Mouse (Mus musculus) heart, embryonic 16.5 days (tissue): ENCODE measurements at regions not wholly inside any gene's neighbourhood (a gene's known extent, or its start where the extent isn't known, plus 50 kb on each side); places are given as distances from the start of the nearest gene placed in this dataset.

Experiments used
- ATAC-seq: fragments of 200-750 bp; cut with Nextera tagmentation; replicated peaks from 2 replicates; pipeline ENCODE4 v1.8.0; 2017; ENCODE audit warnings: moderate number of reproducible peaks; ENCODE audit not compliant: insufficient read depth, low FRiP score; ENCODE audit errors: extremely low read depth
- H3K27ac ChIP-seq: fragments of 300-500 bp; sonication (generic); 2 replicates; pipeline ENCODE4 v1.5.1; 2014; ENCODE audit warnings: mild to moderate bottlenecking, low read length, control low read depth, moderate library complexity
- H3K27me3 ChIP-seq: fragments of 300-500 bp; sonication (generic); 2 replicates; pipeline ENCODE4 v1.6.1; 2014; ENCODE audit warnings: low read length, mixed read lengths; ENCODE audit not compliant: control insufficient read depth, insufficient read depth
- H3K36me3 ChIP-seq: fragments of 300-500 bp; sonication (generic); 2 replicates; pipeline ENCODE4 v1.6.1; 2014; ENCODE audit not compliant: control insufficient read depth, insufficient read depth
- H3K4me1 ChIP-seq: fragments of 300-500 bp; sonication (generic); 2 replicates; pipeline ENCODE4 v1.6.1; 2014; ENCODE audit warnings: low read length, mixed read lengths; ENCODE audit not compliant: control insufficient read depth, insufficient read depth
- H3K4me2 ChIP-seq: fragments of 300-500 bp; sonication (generic); 2 replicates; pipeline ENCODE4 v1.6.1; 2014; ENCODE audit warnings: low read depth, mild to moderate bottlenecking, control low read depth, low read length
- H3K4me3 ChIP-seq: fragments of 300-500 bp; sonication (generic); 2 replicates; pipeline ENCODE4 v1.5.1; 2014; ENCODE audit warnings: mild to moderate bottlenecking, control low read depth, low read length
- H3K9ac ChIP-seq: fragments of 300-500 bp; sonication (generic); 2 replicates; pipeline ENCODE4 v1.6.1; 2014; ENCODE audit warnings: low read length, control low read depth
- H3K9me3 ChIP-seq: fragments of 300-500 bp; sonication (generic); replicated peaks from 2 replicates; pipeline ENCODE4 v1.6.1; 2016; ENCODE audit warnings: low read length; ENCODE audit not compliant: control insufficient read depth
- WGBS: fragments of 180-500 bp; shearing (Covaris S2); extraction: QIAGEN DNeasy Blood & Tissue Kit; methylation state at CpG from one replicate; pipeline ENCODE4 v1.1.7; 2014; 5-methylcytosine and 5-hydroxymethylcytosine counted together

DNA sequence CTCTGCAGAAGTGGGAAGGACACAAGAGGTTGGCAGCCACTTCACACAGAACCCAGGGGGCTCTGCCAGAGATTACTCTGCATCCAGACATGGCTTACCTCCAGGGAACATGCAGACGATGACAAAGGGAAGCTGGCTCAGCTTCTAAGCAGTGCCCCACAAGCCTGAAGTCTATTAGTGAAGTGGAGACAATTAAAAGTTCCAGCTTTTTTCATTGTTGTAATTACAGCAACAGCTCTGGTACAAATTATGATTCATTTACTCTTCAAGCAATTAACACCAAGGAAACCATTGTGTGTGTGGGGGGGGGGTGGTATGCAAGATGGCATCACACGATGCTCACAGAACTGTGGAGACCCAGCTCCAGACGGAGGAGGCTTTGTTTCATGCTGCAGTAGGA lies 66.3 kb upstream of the Ado start:
- Histone ChIP-seq H3K4me2 (no peak overlapping the region), H3K9me3 (no peaks in the 10 kb centered on the region), H3K4me3 (no peak overlapping the region), H3K36me3 (no peaks in the 10 kb centered on the region), H3K4me1 (no peaks in the 10 kb centered on the region), H3K27ac (no peak overlapping the region), H3K27me3 (no peaks in the 10 kb centered on the region), H3K9ac (no peak overlapping the region)
- WGBS = 56% methylated on average over 3 of the region's 3 CpGs
- no peak for ATAC-seq

DNA sequence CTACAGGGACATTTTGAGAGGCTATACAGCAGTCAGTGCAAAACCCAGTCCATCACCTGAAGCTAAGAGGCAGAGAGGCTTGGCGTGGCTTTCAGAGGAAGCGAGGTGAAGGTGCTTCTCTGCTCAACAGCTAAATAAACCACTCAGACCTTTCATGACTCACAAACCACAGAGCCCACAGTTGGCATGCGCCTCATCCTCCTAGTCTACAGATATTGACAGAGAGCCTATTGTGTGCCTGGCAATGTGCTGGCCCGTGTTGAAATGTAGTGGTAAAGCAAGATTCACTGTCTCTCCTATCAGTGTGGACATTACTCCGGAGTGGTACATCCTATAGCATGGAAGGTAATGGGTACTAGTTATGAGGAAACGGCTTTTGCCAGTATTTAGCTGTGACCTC lies 61.9 kb upstream of the Ado start:
- WGBS = 65% methylated on average over 6 of the region's 6 CpGs
- Histone ChIP-seq H3K27me3 (no peaks in the 10 kb centered on the region), H3K36me3 (no peaks in the 10 kb centered on the region), H3K9ac (no peak overlapping the region), H3K27ac (no peak overlapping the region), H3K4me2 (no peak overlapping the region), H3K4me1 (no peaks in the 10 kb centered on the region), H3K9me3 (no peaks in the 10 kb centered on the region), H3K4me3 (no peak overlapping the region)
- ATAC-seq = no peak

DNA sequence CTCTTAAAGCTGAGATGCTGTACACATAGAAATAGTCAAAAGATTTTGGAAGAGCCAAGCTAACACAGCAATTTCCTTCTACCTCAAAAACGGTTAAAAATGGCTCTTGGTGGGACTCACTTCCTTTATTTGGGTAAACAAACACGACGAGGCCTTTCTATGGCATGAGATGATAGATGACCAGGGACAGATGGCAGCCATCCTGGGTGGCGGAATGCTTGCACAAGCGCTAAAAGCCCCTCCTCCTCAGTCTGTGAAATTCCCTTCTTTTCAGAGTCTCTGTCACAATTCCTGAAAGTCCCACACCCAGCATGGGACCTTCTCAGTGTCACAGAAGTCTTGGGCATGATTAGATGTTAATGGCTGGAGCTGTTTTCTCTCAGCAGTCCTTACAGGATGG lies 59.3 kb upstream of the Ado start:
- Histone ChIP-seq H3K4me2 (no peak overlapping the region), H3K27ac (no peak overlapping the region), H3K4me1 (peaks cover 4% of the 10 kb centered on the region; the same call in 1 of the 2 replicates), H3K36me3 (no peaks in the 10 kb centered on the region), H3K9ac (no peak overlapping the region), H3K4me3 (no peak overlapping the region), H3K9me3 (no peaks in the 10 kb centered on the region), H3K27me3 (no peaks in the 10 kb centered on the region)
- no peak for ATAC-seq
- WGBS = 41% methylated on average over 5 of the region's 5 CpGs

DNA sequence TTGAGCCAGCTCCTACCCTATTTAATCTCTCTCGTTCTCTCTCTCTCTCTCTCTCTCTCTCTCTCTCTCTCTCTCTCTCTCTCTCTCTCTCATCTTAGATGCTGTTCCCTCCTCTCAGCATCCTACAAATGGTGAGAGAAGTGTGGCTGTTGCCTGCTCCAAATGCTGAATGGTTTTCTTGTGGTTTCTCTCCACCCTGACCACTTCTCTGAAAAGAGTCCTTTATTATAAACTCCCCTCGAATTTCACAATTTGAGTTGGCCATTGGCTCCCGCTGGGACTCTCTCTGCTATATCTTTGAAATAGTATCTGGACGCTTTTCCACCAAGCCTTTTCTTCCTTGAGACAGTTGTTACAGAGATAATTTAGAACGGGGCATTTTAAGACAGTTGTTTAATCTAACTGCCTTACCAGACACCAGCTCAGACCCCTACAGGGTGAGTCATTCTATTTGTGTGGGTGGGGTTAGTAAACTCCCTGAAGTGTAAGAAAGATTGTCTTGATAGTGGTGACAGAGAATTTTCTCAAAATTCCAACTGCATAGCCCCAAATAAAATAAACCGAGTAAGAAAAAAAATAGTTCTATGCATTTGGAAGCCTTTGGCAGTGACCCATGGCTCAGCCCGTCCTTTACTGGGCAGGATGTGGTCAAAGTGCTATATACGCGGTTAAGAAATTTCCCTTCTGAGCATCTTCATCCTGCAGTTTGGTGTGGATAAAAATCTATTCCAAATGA lies 58.7 kb upstream of the Ado start:
- Histone ChIP-seq H3K36me3 (no peaks in the 10 kb centered on the region), H3K9me3 (no peaks in the 10 kb centered on the region), H3K9ac (no peak overlapping the region), H3K4me1 (peaks cover 6% of the 10 kb centered on the region; the same call in 1 of the 2 replicates), H3K4me3 (no peak overlapping the region), H3K27ac (no peak overlapping the region), H3K27me3 (no peaks in the 10 kb centered on the region), H3K4me2 (no peak overlapping the region)
- ATAC-seq = no peak
- WGBS = 47% methylated on average over 9 of the region's 9 CpGs

DNA sequence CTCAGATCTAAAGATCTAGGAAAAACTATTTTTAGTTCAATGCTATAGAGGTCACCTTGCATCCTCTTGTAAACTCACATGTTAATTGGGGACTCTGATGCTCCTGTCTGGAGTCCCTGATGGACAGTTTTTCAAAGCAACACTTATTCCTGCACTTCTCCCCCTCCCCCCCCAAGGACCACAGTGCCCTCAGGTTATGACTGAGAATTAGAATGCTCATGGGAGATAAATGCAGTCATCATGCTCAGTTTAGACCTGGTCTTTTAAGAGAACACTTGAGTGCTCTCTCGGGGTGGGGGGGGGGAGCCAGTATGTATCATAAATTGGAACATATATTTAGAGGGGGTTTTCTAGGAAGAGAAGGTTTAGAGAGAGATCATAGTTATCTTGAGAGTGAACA lies 58.0 kb upstream of the Ado start:
- Histone ChIP-seq H3K9me3 (no peaks in the 10 kb centered on the region), H3K4me3 (no peak overlapping the region), H3K27me3 (no peaks in the 10 kb centered on the region), H3K36me3 (no peaks in the 10 kb centered on the region), H3K27ac (no peak overlapping the region), H3K9ac (no peak overlapping the region), H3K4me2 (no peak overlapping the region), H3K4me1 (peaks cover 6% of the 10 kb centered on the region; the same call in 1 of the 2 replicates)
- 78% methylated on average over 1 of the region's 1 CpGs for WGBS
- ATAC-seq = no peak

DNA sequence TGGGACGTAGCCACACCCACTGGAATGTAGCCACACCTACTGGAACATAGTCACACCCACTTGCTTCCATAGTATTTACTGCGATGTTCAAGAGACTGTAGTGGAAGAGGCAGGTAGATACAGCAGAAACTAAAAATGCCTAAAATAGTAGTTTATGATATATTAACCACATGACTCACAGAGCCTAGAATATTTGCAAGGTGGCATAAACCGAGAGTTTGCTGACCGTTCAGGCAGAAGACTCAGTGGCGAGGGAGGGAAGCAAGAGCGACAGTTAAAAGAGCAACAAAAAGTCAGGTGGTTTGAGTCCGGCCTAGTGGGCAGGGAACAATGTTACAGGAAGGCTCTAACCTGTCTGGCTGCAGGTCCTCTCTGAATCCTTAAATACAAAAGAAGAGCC lies 50.6 kb upstream of the Ado start:
- Histone ChIP-seq H3K36me3 (no peaks in the 10 kb centered on the region), H3K27ac (no peak overlapping the region), H3K4me1 (peaks cover 11% of the 10 kb centered on the region), H3K9ac (no peak overlapping the region), H3K4me3 (no peak overlapping the region), H3K9me3 (no peaks in the 10 kb centered on the region), H3K27me3 (no peaks in the 10 kb centered on the region), H3K4me2 (no peak overlapping the region)
- ATAC-seq = no peak
- WGBS = 92% methylated on average over 7 of the region's 7 CpGs

DNA sequence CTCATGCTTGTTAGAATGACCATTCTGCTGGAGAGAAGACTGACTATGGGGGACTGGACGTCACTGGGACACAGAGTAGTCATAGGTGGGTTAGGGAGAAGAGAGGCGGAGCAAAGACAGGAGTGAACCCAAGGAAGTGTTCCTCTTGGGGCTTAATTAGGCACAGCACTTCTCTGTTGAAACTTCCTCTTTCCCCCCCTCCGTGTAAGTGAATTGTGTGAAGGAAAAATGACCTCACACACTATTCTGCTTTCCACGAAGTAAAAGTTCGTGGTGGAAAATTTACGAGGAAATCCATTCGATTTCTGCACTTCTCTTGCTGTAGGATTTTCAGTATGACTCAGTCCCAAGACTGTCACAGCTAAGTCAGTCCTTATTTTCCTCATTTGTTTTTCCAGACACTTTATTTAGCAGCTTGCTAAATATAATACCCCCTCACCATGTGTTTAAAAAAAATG lies 49.9 kb upstream of the Ado start:
- Histone ChIP-seq H3K4me3 (no peak overlapping the region), H3K9me3 (no peaks in the 10 kb centered on the region), H3K36me3 (no peaks in the 10 kb centered on the region), H3K4me1 (peaks cover 11% of the 10 kb centered on the region), H3K4me2 (no peak overlapping the region), H3K27ac (no peak overlapping the region), H3K9ac (no peak overlapping the region), H3K27me3 (no peaks in the 10 kb centered on the region)
- WGBS = 56% methylated on average over 7 of the region's 7 CpGs
- no peak; the same call in 1 of the 2 replicates for ATAC-seq
